Mouse (Mus musculus) embryonic fibroblast, embryonic 13.5 days (primary cell): ENCODE results near the gene Mrpl40. TPM values are rescaled to one million over a fixed set of nuclear protein-coding genes. Genes with fewer than 3 reads are reported as not detected.

Experiments used
- H3K27ac ChIP-seq: 2 replicates; pipeline ENCODE4 v1.5.1; 2012; ENCODE audit warnings: low read length, control low read depth, inconsistent platforms; ENCODE audit not compliant: insufficient read depth
- H3K4me1 ChIP-seq: 2 replicates; pipeline ENCODE4 v1.6.1; 2011; ENCODE audit warnings: low read length; ENCODE audit not compliant: control insufficient read depth, insufficient read depth
- H3K4me3 ChIP-seq: 2 replicates; pipeline ENCODE4 v1.5.1; 2011; ENCODE audit warnings: mild to moderate bottlenecking, control low read depth, low read length; ENCODE audit not compliant: insufficient read depth
- CTCF ChIP-seq: IDR thresholded peaks from 2 replicates; pipeline ENCODE4 v1.5.1; 2011; ENCODE audit warnings: mild to moderate bottlenecking, control low read depth, low read length, moderate library complexity, borderline replicate concordance; ENCODE audit not compliant: insufficient read depth
- POLR2A ChIP-seq: IDR thresholded peaks from 2 replicates; pipeline ENCODE4 v1.6.1; 2011; ENCODE audit warnings: low read depth, mild to moderate bottlenecking, control low read depth, low read length, moderate library complexity
- polyA plus RNA-seq: library from polyadenylated mRNA; stranded (reverse); fragments of >200 nt; gene quantifications from 2 replicates; pipeline ENCODE4 v1.2.4, GENCODE M21; 2011; ENCODE audit warnings: low read depth; ENCODE audit not compliant: missing spikeins, insufficient read length

Mrpl40 gene
- polyA plus RNA-seq: 43.7 and 43.9 TPM in 2 replicates

DNA sequence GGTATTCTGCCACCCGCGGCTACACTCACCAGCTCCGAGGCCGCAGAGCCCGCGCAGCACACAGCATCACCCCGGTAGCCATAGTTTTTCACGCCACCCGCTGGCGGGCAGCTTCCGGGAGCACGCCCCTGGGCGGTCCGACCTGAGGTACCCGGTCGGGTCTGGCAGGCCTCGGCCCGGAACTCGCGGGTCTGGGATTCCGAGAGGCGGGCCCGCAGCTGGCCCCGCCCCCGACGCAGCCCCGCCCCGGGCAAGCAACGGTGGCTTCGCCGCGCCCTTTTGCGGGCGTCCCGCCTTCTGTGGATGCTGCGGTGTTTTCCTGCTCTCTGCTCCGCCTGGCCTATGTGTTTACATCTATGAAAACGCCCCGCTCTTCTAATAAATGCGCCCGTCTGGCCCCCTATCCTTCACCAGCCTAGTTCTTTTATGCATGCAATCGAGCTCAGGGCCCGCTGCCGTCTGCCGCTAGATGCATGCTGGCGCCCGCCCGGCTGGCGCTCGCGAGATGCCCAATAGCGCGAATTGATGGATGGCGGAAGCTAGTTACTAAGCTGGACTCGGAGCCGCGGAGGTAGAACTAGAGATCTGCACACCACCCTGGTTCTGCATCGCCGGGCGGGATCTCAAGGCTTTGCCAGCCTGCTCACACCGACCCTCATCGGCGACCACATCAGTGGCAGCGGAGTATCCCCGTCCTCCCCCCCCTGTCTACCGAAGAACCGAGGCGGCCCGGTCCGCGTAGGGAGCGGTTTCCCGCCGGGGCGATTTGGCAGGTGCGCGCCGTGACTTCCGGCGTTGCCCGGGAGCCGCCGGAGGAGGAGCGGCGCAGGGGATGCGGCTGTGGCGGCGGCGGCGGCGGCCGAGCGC, at the start of gene Mrpl40, which contains the start of gene Hira:
TSS of gene Mrpl40 (minus strand) at position 421 of the 867 bp plus-strand sequence.
TSS of gene Hira (plus strand) at position 596 of the 867 bp plus-strand sequence.
- TF ChIP-seq POLR2A (peak; percentile 79), CTCF (no peak)
- Histone ChIP-seq H3K27ac (peak within 1 kb of the TSS; percentile 85), H3K4me3 (peak within 1 kb of the TSS; percentile 79), H3K4me1 (0 out of 2 replicates have a peak, but pooled peaks cover 2% of the 10 kb centered on the region)

- H3K4me1 ChIP-seq: no peaks in the 10 kb centered on the region
- H3K27ac ChIP-seq: no peak overlapping the region
- H3K4me3 ChIP-seq: no peak overlapping the region
- TF ChIP-seq CTCF (no peak), POLR2A (no peak)
Observed at GRCm38 (mm10) chr16:18921771-18922170, 45.1 kb upstream of the Mrpl40 start.

DNA sequence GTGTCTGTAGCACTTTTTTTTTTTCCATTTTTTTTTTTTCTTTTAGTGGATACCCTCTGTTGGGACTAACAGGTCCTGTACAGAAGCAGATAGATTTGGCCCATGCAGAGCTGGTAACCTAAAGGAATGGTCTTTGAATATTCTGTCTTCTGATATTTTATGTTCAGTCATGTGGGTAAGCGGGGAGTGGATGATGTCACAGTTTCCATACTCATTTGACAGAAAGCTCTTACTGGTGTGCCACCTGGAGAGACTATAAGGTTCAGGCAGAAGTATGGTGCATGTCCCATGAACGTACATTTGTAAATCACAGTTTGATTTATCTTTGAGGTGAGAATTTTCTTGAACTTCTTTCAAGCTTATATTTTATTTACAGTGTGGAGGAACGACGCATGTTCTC, 39.4 kb upstream of the Mrpl40 start:
- TF ChIP-seq CTCF (no peak), POLR2A (no peak)
- Histone ChIP-seq H3K4me1 (no peaks in the 10 kb centered on the region), H3K27ac (no peak overlapping the region), H3K4me3 (no peak overlapping the region)

DNA sequence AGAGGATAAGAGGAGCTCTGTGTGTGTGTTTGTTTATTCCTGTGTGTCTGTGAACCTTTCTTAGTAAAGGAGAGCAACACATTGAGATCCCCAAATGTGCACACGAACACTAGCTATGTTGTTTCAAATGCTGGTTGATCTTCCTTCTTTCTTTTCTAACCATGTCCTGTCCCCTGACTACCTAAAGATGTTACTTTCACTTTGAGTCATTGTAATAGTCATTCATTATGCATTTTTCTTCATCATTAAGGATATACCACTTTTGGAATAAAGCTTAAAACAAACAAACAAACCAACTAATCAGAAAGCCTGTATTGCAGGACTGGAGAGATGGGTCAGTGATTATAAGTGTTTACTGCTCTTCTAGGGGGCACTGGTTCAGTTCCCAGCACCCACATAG, 29.0 kb upstream of the Mrpl40 start:
- TF ChIP-seq CTCF (no peak), POLR2A (no peak)

GRCm38 (mm10) chr16:18896429-18896828, 19.8 kb upstream of the Mrpl40 start:
- H3K4me1 ChIP-seq: peaks cover 8% of the 10 kb centered on the region
- no peak overlapping the region for H3K27ac ChIP-seq
- H3K4me3 ChIP-seq: no peak overlapping the region
- TF ChIP-seq POLR2A: no peak
- no peak for TF ChIP-seq CTCF

More for the DNA sequence above, 29.0 kb upstream of the Mrpl40 start:
- no peak overlapping the region for H3K27ac ChIP-seq
- no peak overlapping the region for H3K4me3 ChIP-seq
- H3K4me1 ChIP-seq: no peaks in the 10 kb centered on the region

DNA sequence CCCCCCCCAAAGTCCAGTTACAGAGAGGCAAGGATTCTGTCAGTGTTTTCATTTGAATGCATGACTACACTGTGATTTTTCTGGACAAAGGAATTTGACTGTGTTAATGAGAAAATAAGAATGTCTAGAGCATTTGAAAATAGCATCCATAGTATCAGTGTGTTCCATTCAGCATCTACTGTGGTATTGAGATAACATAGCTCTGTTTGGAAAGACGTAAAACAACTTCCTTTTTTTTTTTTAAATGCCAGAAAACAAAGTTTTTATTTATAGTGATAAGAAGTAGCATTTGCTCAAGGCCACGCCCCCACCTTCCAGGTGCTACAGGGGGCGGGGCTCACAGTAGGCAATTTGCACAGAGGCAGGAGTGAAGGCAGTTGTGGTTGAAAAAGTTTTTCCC, 18.6 kb upstream of the Mrpl40 start:
- no peak overlapping the region for H3K4me3 ChIP-seq
- TF ChIP-seq POLR2A (no peak), CTCF (no peak)

DNA sequence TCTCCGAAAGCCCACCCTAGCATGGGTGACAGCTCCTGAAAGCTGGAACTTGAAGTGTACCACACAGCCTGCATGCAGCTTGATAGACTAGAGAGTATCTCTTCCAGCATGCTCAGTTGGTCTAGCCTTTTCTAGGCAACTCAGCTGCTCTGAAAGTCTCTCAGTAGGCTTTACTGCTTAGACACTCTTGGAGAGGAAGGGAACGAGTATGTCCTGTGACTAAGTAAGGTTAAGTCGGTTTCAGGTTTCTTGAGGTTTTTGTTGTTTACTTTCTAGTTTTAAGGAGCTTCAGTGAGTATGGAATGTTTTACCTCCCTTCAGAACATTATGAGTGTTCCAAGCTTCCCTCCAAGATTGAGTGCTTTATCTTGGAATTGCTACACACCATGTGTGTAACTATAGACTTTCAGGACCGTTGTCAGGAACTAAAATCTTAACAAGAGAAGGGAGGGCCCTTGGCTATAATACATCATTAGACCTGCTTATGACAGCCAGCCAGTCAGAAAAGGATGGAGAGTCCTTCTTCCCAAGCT, 17.2 kb upstream of the Mrpl40 start:
- Histone ChIP-seq H3K27ac (peak overlapping the region; percentile 19; the same call in 1 of the 2 replicates), H3K4me1 (peaks cover 8% of the 10 kb centered on the region), H3K4me3 (no peak overlapping the region)
- TF ChIP-seq POLR2A (no peak), CTCF (no peak)

More for the DNA sequence above, 18.6 kb upstream of the Mrpl40 start:
- Histone ChIP-seq H3K4me1 (peaks cover 8% of the 10 kb centered on the region), H3K27ac (no peak overlapping the region)

GRCm38 (mm10) chr16:18884044-18884443, 7.4 kb upstream of the Mrpl40 start:
- no peak overlapping the region for H3K27ac ChIP-seq
- H3K4me1 ChIP-seq: 0 out of 2 replicates have a peak, but pooled peaks cover 2% of the 10 kb centered on the region
- TF ChIP-seq POLR2A: no peak
- TF ChIP-seq CTCF: no peak

GRCm38 (mm10) chr16:18878091-18878720, 1.5 kb upstream of the Mrpl40 start:
- Histone ChIP-seq H3K27ac (peak overlapping the region; percentile 67), H3K4me1 (0 out of 2 replicates have a peak, but pooled peaks cover 2% of the 10 kb centered on the region), H3K4me3 (peak overlapping the region; percentile 78)
- no peak for TF ChIP-seq POLR2A
- TF ChIP-seq CTCF: no peak

More at GRCm38 (mm10) chr16:18884044-18884443, 7.4 kb upstream of the Mrpl40 start:
- H3K4me3 ChIP-seq: no peak overlapping the region
